Mouse (Mus musculus) 3134 (cell line): ENCODE measurements around the gene Ckm.

ENCODE experiments used
- DNase-seq: peaks from one replicate; pipeline ENCODE4 v3.0.0-alpha.2; 2011; ENCODE audit warnings: low spot score; ENCODE audit not compliant: insufficient read length; ENCODE audit errors: extremely low read depth

Gene Ckm

DNA sequence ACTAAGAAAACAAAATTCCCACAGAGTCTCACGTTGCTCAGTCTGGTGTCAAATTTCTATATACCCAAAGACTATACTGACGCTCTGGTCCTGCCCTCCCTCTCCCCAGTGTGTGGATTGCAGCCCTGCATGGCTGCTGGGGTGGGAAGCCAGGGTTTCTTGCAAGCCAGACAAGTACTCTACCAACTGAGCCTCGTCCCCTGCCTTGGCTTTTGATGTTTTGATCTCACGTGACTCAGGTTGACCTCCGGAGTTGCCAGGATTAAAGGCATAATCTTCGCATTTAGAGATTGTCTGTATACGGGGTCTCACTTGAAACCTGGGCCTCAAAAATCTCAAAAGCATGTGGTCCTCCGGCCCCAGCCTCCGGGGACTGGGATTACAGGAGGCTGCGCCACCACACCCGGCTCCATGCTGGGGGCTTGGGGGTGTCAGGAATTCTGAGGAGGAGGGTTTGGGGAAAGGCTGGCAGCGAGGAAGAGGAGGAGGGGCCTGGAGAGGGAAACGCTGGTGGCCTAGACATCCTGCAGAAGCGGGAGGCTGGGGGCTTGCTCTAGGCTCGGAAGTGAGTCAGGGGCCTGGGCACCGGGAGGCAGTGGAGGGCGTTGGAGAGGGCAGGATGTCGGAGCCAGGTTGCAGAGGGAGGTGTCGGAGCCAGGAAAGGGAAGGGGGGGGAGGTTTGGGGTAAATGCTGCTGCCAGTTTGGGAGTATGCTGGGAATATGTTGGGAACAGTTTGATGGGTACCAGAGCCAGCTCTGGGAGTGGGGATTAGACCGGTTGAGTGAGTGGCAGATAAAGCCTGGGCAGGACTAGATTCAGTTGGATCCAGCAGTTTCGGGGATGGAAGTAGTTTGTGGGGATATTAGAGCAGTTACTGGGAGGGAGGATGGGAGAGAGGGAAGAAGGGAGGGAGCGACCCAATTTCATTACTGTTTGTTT lies 60.1 kb downstream of the Ckm start:
- no peak for DNase-seq

DNA sequence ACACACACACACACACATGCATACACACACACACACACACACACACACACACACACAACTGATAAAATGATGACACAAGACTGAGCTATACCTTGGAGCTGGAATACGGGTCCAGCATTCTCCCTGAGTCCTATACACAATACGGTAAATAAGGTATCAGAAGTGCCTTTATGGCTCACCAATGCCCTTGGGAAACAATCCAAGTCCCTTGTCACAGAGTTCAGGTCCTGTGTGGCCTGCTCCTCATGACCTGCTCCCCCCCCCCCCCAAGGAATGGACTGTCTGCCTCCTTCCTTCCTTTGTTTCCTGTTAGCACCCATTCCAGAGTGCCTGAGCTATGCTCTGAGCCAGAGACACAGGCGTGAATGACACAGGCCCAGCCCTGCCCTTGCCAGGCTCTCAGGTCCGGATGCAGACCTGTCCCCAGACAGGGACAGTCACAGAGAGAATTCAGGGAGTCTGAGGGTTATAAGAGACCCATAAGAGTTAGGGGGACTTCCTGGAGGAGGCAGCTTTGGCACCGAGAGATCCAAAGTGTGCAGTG lies 62.1 kb downstream of the Ckm start:
- no peak for DNase-seq

DNA sequence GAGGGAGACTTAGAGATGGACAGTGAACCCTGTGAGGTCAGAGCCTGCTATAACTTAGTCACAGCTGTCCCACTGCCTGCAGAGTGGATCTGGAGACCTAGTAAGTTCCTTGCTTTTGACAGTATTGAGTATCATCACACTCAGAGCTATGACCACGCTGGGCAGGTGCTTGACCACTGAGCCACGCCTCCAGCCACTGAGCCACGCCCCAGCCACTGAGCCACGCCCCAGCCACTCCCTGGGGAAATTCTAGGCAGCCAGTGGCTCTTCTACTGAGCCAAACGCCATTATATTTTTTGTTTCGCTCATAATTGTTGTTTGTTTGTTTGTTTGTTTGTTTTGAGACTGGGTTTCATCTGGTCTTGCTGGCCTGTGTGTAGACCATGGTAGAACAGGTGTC lies 63.1 kb downstream of the Ckm start:
- DNase-seq: peak; percentile 53

DNA sequence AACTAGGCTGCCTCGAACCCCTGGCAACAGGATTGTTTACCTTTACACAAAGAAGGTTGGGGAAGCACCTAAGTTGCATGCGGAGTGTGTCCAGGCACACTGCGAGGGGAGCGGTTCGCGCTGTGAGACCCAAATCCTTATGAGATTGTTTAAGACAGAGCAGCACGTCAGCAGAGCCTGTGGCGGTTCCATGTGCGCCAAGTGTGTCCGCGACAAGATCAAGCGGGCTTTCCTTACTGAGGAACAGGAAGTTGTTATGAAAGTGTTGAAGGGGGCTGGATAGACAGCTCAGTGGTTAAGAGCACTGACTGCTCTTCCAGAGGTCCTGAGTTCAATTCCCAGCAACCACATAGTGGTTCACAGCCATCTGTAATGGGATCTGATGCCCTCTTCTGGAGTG lies 63.7 kb downstream of the Ckm start:
- no peak for DNase-seq

DNA sequence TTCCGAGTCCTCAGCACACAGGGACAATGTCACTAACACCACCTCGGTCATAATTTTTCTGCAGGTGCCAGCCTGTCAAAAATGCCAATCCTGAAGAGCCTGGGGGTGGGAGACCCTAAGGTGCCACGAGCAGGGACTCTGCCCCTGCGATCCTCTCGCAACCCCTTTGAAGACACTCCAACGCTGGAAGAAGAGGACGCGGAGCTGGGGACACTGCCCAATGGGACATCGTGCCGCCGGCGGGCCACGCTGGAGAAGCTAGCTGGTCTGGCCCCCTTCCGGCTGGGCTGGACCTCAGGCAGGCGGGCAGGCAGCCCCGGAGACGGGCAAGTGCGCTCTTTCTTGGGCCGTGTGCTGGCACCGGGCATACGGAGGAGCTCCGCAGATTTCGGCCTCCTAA lies 64.8 kb downstream of the Ckm start:
- DNase-seq: no peak

DNA sequence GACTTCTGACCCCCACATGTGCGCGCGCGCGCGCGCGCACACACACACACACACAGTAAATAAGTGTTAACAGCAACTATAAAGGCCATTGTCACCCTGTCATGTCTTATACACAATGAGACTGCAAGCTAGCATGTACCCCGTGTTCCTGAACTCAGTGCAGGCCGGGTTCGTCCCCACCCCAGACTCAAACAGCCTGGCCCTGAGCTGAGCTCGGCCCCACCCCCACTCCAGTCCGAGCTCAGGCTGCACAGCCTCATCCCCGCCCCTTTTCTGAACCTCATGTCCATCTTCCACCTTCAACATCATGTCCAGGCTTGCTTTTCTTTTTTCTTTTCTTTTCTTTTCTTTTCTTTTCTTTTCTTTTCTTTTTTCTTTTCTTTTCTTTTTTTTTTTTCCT lies 65.7 kb downstream of the Ckm start:
- DNase-seq: no peak

DNA sequence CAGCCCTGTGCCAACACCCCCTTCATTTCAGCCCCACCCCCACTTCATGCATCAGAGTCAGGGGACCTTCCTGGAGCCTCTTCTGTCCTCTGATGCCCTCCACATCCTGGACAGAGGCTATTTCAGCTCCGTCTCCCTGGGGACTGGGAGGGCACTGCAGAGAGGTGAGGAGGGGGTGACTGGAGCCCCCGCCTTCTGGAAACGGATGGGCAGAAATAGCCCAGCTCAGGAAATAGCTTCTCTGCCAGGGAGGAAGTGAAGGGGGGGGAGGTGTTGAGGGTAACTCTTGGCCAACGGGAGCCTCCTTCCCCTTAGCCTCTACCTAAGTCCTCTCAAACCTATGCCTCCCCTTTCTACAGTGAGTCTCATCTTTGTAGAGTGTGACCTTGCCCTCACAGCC lies 67.8 kb downstream of the Ckm start:
- DNase-seq: no peak
